Mouse (Mus musculus): ENCODE measurements at regions not wholly inside any gene's neighbourhood (a gene's known extent, or its start where the extent isn't known, plus 50 kb on each side); places are given as distances from the start of the nearest gene placed in this dataset.
A peak's percentile ranks its signal among the peaks of the same experiment; 100 is the strongest.

- no peak for DNase-seq (ENCODE audit: low spot score in 2 of 2)
Observed at GRCm38 (mm10) chr3:51019650-51020346, 204.4 kb upstream of the Noct start.

- DNase-seq (ENCODE audit: low spot score in 2 of 2) = no peak
Observed at GRCm38 (mm10) chr3:51024655-51025054, 199.6 kb upstream of the Noct start.

DNA sequence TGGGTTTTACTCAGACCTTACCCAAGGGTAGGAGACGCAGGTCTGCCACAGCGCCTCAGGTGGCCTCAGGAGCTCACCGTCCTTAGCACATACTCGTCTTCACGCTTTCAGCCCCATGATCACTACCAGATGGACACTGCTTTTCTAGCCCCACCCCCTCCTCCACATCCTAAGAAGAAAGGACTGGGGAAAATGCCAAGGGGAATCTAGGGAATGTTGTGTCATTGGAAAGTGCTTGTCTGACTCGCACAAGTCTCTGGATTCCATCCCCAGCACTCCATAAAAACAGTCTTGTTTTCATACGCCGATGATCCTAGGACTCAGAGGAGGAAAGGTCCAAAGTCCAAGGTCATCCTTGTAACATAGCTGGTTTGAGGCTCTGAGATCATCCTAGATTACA lies 192.4 kb upstream of the Noct start:
- DNase-seq (ENCODE audit: low spot score in 2 of 2) = no peak

DNA sequence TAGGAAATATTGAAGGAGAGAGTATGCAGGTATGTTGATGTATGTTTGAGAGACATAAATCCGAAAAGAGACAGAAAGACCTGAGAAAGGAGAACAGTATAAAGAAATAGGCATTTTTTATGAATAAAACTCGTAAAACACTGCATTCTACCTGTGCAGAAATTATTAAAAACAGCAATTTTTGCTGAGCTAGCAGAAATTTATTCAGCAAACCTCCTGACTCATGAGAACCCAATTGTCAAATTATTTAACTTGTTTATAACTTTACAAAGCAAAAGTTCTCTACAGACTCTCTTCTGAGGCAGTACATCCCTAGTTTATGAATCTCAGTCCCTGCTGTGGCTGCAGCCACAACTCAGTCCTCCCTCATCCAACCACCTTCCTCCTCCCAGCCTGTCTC lies 191.0 kb upstream of the Noct start:
- no peak for DNase-seq (ENCODE audit: low spot score in 2 of 2)

GRCm38 (mm10) chr3:51036700-51037306 lies 187.4 kb upstream of the Noct start:
- no peak for DNase-seq (ENCODE audit: low spot score in 2 of 2)

- peak in 1 of 2 experiments; percentile 26 for DNase-seq (ENCODE audit: low spot score in 2 of 2)
Observed at GRCm38 (mm10) chr3:51042223-51042846, 181.9 kb upstream of the Noct start.

DNA sequence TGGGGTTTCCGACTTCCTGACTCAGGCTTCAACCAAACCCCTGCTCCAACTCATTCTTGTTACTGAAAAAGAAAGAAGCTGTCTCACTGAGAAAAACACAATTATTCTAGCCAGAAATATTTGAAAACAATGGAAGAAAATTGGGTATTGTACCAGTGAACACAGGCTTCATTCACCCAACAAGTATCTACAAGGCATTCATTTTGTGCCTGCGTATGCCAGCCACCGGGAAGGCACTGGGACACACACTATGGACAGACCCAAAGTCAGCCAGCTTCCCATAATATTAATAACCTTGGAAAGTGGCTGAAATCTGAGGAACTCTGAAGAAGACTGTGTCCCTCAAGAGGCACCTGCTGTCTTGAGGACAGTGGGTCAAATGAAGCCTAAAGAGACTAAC lies 175.5 kb upstream of the Noct start:
- no peak for DNase-seq (ENCODE audit: low spot score in 2 of 2)

DNA sequence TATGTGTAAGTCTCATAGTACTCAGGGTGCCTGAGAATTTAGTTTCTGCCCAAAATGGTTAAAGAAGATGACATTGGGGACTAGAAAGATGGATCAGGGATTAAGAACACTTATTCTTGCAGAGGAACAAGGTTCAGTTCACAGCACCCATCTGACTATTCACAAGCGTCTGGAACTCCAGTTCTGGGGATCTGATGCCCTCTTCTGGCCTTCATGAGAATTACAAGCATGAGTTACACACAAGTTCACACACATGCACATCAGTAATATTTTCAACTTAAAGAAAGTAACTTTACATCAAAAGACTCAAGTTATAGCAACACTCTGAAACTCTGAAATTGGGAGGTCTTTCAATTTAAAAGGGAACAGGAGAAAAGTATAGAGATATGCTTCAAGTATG lies 174.1 kb upstream of the Noct start:
- no peak for DNase-seq (ENCODE audit: low spot score in 2 of 2)

DNA sequence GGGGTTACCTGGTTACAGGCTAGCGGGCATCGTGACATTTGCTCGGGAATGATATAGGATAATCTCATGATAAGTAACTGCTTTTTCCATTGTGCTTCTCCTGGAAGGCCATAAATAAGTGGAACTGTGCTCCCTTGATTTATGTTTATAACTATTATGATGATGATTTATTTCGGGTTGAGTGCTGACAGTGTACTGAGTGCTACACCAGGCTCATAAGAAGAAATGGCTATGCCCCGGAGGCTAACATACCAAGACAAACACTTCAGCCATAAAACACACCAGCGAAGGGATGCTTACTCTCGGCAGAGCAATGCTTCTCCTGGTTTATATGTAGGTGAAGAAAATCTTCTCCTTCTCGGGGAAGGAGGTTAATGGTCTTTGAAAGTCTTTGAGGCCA lies 169.2 kb upstream of the Noct start:
- no peak for DNase-seq (ENCODE audit: low spot score in 2 of 2)

DNA sequence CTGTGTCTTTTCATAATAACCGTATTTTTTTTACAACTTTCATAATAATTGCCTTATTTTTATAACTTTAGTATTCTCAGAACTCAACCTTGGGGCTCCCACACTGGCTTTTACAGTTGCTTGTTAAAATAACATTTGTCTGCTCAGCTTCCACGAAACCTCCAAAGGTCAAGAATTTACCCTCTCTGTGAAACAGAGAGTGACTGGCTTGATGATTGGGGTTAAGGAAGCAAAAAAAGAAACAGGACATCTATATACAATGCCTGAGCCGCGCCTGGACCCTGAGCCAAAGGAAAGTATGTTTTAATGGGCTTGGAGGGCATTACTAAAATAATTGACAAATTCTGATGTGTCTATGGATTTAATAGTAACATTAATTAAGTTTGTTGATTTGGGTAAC lies 160.0 kb upstream of the Noct start:
- DNase-seq (ENCODE audit: low spot score in 2 of 2) = no peak

DNA sequence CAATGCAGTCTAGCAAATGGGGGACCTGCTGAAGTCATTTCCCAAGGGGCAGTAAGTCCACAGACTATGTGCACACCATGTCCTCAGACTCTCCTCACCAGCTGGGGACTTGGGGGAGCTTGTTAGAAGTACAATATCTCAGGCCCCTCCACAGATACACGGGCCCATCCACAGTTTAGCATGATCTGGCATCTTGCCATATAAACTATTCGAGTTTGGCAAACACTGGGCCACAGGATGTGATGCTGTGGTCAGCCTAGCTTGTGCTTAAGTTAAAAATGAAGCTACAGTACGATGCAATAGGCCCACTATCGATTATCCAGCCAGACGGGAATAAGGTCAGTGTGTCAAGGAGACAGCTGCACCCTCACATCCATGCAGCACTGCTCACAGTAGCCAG lies 157.9 kb upstream of the Noct start:
- DNase-seq (ENCODE audit: low spot score in 2 of 2) = no peak

DNA sequence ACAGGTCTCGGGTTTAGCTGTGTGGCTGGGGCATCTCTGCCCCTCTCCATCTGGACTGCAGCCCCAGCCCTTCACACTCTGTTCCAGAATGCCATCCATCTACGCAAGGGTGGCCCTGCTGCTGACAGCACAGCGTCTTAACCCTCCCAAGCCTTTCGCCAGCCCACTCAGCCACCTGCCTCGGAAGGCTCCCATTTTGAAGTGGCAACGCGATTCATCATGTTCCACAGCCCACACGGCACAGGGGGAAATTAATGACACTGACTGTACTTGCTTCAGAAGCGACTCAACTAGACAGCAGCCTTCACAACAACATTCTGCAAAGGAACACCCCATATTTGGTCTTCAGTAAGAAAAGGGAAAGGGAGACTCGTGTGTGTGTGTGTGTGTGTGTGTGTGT lies 151.8 kb upstream of the Noct start:
- DNase-seq (ENCODE audit: low spot score in 2 of 2) = no peak

DNA sequence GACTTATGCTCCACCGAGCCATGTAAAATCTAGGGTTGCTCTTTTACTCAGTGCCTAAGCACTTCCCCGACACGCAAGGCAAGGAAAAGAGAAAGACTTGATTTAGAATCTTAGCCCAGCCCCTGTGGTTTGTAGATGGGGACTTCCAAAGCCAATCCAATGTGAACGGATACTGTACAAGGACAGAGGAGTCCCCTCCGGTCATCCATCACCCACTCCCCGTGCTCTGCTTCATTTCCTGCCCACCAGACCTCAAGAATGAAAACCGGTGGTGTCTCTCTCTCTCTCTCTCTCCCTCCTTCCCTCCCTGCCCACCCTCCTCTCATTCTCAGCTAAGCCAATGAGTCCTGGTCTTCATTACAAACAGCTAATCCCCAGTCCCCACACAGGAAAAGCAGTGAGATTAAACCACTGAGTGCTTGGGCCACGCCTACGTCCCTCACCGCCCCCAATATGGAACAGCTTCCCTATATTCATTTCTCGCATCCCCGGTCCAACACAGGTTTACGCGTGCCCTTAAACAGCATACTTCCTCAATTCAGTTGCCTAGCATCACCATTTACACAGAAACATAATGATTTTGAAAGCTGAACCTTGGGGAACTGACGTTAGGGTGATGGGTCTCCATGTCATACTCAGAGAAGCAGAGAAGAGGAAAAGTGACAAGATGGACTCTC lies 151.1 kb upstream of the Noct start:
- no peak for DNase-seq (ENCODE audit: low spot score in 2 of 2)

GRCm38 (mm10) chr3:51073743-51074319 lies 150.4 kb upstream of the Noct start:
- no peak for DNase-seq (ENCODE audit: low spot score in 2 of 2)

DNA sequence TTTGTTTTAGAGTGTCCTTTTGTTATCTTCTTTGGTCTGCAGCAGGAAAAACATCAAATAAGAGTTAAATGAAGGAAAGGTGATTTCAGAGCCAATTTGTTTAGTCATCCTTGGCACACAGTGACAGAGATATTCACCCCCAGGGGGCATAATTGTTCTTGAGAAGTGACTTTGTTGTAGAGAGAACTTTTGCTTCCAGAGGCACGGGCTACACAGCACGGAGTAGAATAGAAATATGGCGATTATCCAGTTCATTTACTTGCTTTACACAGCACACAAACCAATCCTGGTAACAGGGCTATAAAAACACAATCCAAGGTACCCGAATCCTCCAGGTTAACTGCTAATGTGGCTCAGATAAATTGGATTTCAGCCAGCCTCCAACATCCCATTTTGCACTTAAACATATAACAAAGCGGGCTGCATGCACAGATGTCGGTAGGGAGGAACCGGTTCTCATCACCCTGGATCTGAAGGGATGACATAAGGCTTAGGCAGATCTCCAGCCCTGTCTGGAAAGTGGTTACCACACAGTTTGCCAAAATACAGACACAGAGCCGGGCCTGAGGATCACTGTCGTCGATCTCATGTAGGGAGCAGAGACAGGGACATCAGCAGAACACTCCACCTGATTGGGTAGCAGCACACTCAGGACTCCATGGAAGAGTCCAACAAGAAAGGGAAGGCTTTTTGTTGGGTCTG lies 148.9 kb upstream of the Noct start:
- no peak for DNase-seq (ENCODE audit: low spot score in 2 of 2)

- DNase-seq (ENCODE audit: low spot score in 2 of 2) = no peak
Observed at GRCm38 (mm10) chr3:51078459-51078858, 145.8 kb upstream of the Noct start.

DNA sequence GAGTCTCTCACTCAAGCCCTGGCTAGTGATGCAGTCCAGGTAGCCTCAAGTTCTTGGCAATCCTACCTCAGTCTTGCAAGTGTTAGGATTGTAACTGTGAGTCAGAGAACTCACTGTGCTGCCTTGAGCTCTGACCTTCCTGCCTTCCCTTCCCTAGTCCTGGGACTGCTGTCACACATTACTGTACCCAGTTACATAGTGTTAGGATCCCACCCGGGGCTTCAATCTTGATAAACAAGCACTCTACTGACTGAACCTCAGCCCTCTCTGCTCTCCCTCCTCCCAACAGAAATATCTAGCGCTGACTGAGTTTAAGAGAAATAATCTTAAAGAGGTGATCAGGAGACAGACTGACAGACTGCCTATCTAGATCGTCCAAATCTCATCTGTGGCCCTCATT lies 143.8 kb upstream of the Noct start:
- DNase-seq (ENCODE audit: low spot score in 2 of 2) = no peak

DNA sequence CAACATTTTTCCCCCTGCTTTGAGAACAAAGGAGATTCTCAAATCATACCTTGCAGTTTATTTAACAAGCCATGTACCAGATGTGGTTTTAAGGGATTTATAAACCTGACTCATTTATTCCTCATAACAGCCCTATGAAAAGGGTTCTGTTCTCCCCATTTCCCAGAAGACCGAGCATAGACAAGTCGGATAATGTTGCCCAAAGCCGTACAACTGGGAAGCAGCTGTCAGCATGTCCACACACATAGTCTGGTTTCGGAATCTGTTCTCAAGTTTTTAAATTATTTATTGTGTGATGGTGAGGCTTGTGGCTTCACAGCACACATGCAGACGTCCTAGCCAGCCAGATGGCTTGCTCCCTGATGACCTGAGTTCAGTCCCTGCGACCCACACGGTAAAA lies 143.4 kb upstream of the Noct start:
- no peak for DNase-seq (ENCODE audit: low spot score in 2 of 2)

- DNase-seq (ENCODE audit: low spot score in 2 of 2) = no peak
Observed at GRCm38 (mm10) chr3:51082831-51083575, 141.2 kb upstream of the Noct start.

DNA sequence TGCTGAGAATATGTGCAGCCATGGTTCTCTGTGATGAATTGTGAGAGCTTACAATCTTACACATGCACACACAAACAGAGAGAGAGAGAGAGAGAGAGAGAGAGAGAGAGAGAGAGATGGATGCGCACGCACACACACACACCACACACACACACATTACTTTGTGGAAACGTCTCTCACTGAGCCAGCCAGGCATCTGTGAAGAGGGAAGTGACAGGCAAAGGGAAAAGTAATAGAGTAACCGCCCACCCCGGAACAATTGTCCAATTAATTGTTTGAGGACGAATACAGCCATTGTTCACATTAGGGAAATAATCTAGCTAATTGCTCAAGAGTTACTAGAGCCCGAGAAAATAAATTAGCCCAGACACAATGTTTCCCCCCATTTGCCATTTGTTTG lies 140.7 kb upstream of the Noct start:
- DNase-seq (ENCODE audit: low spot score in 2 of 2) = no peak

GRCm38 (mm10) chr3:51086441-51086849 lies 137.8 kb upstream of the Noct start:
- no peak for DNase-seq (ENCODE audit: low spot score in 2 of 2)
